Mouse (Mus musculus): ENCODE data around the gene Dhcr7. TPM values are rescaled to one million over a fixed set of nuclear protein-coding genes. Genes with fewer than 3 reads are reported as not detected.

Gene Dhcr7
- polyA plus RNA-seq, 1 experiment from 2014 or later, result 48.7 TPM

- H3K4me2 ChIP-seq, result no peak overlapping the region
- no peak overlapping the region for H3K9ac ChIP-seq
- no peak overlapping the region for H3K27ac ChIP-seq (replicated peaks)
- H3K4me1 ChIP-seq (replicated peaks), result peaks cover 34% of the 10 kb centered on the region
- H3K4me3 ChIP-seq, result no peak overlapping the region
- no peak for ATAC-seq (ENCODE audit: low read depth)
- no peaks in the 10 kb centered on the region for H3K9me3 ChIP-seq
- peaks cover 64% of the 10 kb centered on the region for H3K36me3 ChIP-seq
- WGBS, result 89% methylated on average over 3 of the region's 3 CpGs
- H3K27me3 ChIP-seq, result no peaks in the 10 kb centered on the region
These were observed 14.9 kb downstream of the Dhcr7 start for GRCm38 (mm10) chr7:143837705-143838358.

GRCm38 (mm10) chr7:143840121-143840520, 17.2 kb downstream of the Dhcr7 start:
- ATAC-seq (ENCODE audit: low read depth), result no peak
- H3K27ac ChIP-seq (replicated peaks), result no peak overlapping the region
- H3K4me3 ChIP-seq, result no peak overlapping the region
- no peaks in the 10 kb centered on the region for H3K9me3 ChIP-seq
- no peak overlapping the region for H3K4me2 ChIP-seq
- peaks cover 11% of the 10 kb centered on the region for H3K4me1 ChIP-seq (replicated peaks)
- WGBS, result 93% methylated on average over 5 of the region's 5 CpGs
- peaks cover 87% of the 10 kb centered on the region for H3K36me3 ChIP-seq
- no peak overlapping the region for H3K9ac ChIP-seq
- H3K27me3 ChIP-seq, result no peaks in the 10 kb centered on the region

GRCm38 (mm10) chr7:143841301-143841700, 18.4 kb downstream of the Dhcr7 start:
- no peak overlapping the region for H3K4me3 ChIP-seq
- H3K27me3 ChIP-seq, result no peaks in the 10 kb centered on the region
- no peak overlapping the region for H3K4me2 ChIP-seq
- no peaks in the 10 kb centered on the region for H3K9me3 ChIP-seq
- no peak for ATAC-seq (ENCODE audit: low read depth)
- H3K36me3 ChIP-seq, result peaks cover 99% of the 10 kb centered on the region
- H3K27ac ChIP-seq (replicated peaks), result no peak overlapping the region
- 97% methylated on average over 8 of the region's 8 CpGs for WGBS
- H3K9ac ChIP-seq, result no peak overlapping the region
- H3K4me1 ChIP-seq (replicated peaks), result no peaks in the 10 kb centered on the region

DNA sequence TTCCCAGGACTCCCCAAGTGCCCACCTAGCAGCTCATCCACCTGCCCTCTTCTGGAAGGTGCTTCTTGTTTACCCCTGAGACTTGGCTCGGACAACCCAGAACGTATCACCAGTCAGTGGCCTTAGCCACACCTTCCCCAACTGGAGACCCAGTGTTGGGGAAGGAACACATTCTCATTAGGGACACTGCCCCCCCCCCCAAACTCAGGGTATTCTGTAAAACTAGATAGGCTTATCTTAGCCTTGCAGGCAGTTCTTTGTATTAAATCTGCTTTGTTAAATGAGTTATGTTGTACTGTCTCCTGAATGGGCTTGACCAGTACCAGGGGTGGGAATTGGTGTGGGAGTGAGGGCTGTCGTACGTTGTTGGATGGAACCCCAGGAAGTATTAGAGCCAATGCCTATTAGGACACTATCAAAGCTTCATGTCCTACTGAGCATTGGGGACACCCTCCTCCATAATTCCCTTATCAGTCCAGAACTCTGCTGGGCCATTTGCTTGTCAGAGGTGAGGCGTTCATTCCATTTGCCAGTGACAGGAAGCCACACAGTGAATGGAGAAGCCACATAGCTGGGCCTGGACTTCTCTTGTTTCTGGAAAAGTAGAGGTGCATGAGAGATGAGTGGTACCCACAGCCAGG, 25.3 kb downstream of the Dhcr7 start:
- no peaks in the 10 kb centered on the region for H3K9me3 ChIP-seq
- WGBS, result 91% methylated on average over 5 of the region's 5 CpGs
- H3K27me3 ChIP-seq, result no peaks in the 10 kb centered on the region
- H3K9ac ChIP-seq, result no peak overlapping the region
- H3K4me2 ChIP-seq, result no peak overlapping the region
- H3K4me1 ChIP-seq (replicated peaks), result no peaks in the 10 kb centered on the region
- no peak overlapping the region for H3K4me3 ChIP-seq
- ATAC-seq (ENCODE audit: low read depth), result no peak
- H3K36me3 ChIP-seq, result peaks cover 59% of the 10 kb centered on the region
- H3K27ac ChIP-seq (replicated peaks), result no peak overlapping the region

DNA sequence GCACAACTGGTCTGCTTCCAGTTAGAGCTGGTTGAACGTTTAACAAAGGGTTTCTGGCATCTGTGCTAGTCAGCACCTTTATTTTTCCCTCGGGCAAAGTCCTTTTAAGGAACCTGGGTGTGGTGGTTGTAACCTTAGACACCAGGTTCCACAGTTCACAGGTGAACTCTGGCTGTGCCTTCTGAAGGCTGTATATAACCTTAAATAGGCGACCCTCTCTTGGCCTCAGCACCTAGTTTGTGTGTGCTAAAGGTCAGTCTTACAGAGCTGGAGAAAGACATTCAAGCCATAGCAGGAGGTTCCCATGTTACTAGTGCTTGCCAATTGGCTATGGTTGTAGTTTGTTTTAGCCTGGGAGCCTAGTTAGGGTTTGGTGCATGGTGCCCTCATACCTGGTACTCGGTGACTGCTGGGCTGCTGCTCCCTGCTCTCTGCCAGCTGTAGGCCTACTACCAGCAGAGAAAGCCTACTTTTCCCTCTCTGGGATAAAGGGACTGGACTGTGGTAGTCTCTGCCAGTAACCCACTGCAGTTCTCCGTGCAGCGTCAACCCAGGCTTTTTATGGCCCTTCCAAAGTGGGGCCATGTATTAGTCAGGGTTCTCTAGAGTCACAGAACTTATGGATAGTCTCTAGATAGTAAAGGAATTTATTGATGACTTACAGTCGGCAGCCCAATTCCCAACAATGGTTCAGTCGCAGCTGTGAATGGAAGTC, 26.0 kb downstream of the Dhcr7 start:
- no peak overlapping the region for H3K4me3 ChIP-seq
- no peak overlapping the region for H3K4me2 ChIP-seq
- H3K36me3 ChIP-seq, result peaks cover 53% of the 10 kb centered on the region
- H3K9me3 ChIP-seq, result no peaks in the 10 kb centered on the region
- no peak overlapping the region for H3K27ac ChIP-seq (replicated peaks)
- no peak for ATAC-seq (ENCODE audit: low read depth)
- H3K9ac ChIP-seq, result no peak overlapping the region
- H3K4me1 ChIP-seq (replicated peaks), result no peaks in the 10 kb centered on the region
- WGBS, result 90% methylated on average over 8 of the region's 8 CpGs
- no peaks in the 10 kb centered on the region for H3K27me3 ChIP-seq

DNA sequence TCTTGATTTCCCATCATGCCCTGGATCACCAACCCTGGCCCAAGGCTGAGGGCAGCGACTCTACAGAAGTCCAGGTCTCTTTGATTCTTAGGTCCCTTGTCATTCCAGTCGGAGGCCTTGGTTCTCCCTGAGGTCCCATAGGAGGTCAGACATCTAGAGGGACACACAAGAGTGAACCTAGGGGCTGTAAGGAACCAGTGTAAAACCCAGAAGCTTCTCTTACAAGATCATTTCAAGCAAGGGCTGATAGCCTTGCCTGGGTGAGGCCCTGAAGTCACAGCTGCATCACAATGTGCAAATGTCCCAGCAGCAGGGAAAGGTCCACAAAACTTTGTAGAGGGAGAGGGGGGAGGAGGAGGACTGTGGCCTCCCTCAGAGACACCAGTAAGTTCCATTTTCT, 43.6 kb downstream of the Dhcr7 start, which contains the start of gene Gm498:
Gene Gm498, plus strand, starts transcription at position 301 of the 400 bp plus-strand sequence.
- Histone ChIP-seq H3K4me1 (replicated peaks) (no peaks in the 10 kb centered on the region), H3K27ac (replicated peaks) (no peak within 1 kb of the TSS), H3K4me2 (no peak within 1 kb of the TSS), H3K9ac (no peak within 1 kb of the TSS), H3K9me3 (no peaks in the 10 kb centered on the region), H3K27me3 (no peaks in the 10 kb centered on the region), H3K36me3 (no peaks in the 10 kb centered on the region), H3K4me3 (no peak within 1 kb of the TSS)
- ATAC-seq (ENCODE audit: low read depth), result no peak
- 88% methylated on average over 2 of the region's 2 CpGs for WGBS

DNA sequence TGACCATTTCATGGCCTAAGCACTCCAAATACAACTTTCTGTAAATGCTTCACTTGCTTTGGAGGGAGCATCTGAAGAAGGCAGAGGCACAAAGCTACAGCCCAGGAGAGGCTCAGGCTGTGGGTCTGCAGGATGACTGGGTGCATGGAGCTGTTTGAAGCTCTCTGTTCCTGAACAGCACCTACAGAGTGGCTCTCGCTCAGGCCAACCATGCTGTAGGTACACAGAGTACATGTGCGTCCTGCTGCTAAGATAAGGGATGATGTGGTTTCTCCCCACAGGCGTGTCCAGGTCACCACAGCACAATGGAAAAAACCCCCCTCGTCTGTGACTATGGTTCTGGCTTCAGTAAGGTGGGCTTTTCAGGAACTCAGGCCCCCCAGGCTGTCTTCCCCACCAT, 45.9 kb downstream of the Dhcr7 start:
- Histone ChIP-seq H3K4me3 (no peak overlapping the region), H3K9ac (no peak overlapping the region), H3K4me2 (no peak overlapping the region), H3K27me3 (no peaks in the 10 kb centered on the region), H3K9me3 (0 out of 2 replicates have a peak, but pooled peaks cover 2% of the 10 kb centered on the region), H3K27ac (replicated peaks) (no peak overlapping the region), H3K4me1 (replicated peaks) (no peaks in the 10 kb centered on the region), H3K36me3 (no peaks in the 10 kb centered on the region)
- no peak for ATAC-seq (ENCODE audit: low read depth)
- WGBS, result 87% methylated on average over 4 of the region's 4 CpGs

DNA sequence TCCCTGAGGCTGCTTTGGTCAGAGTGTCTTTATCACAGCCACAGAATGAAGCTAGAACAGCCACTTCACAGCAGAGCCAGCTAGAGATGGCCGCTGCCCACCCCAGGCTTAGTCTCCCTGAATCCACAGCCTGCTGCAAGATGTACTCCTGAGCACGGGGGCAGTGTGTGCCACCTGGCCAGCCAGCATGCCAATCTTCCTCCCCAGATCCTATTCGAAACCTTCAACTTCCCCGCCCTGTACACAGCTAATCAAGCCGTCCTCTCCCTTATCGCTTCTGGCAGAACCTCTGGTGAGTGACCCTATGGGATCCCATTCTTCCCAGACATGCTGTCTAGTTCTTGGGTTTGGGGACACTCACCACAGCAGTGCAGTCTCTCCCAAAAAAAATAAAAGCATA, 60.8 kb downstream of the Dhcr7 start:
- H3K4me3 ChIP-seq, result no peak overlapping the region

DNA sequence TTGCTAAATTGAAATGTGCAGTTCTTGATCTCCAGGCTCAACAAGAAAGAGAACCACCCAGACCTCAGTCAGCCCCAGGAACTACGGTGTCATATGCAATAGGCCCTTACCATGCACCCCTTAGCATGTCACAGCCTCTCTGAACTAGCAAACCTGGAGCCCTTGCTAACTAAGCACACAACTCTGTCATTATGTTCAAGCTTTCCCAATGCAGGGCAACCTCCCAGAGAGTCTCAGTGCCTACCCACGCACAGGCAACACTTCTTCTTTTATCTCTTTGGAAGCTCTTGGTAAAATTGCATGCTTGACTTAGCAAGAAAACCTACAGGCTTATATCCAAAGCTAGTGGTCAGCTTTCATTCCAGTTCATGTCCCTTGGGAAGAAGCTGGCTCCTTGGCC, 68.2 kb downstream of the Dhcr7 start:
- no peaks in the 10 kb centered on the region for H3K9me3 ChIP-seq
- ATAC-seq (ENCODE audit: low read depth), result no peak
- no peak overlapping the region for H3K9ac ChIP-seq
- no peaks in the 10 kb centered on the region for H3K36me3 ChIP-seq
- H3K27ac ChIP-seq (replicated peaks), result no peak overlapping the region
- H3K4me2 ChIP-seq, result no peak overlapping the region
- WGBS, result 72% methylated on average over 2 of the region's 2 CpGs
- H3K4me1 ChIP-seq (replicated peaks), result no peaks in the 10 kb centered on the region
- H3K27me3 ChIP-seq, result no peaks in the 10 kb centered on the region
- H3K4me3 ChIP-seq, result no peak overlapping the region

More for the DNA sequence above, 60.8 kb downstream of the Dhcr7 start:
- no peaks in the 10 kb centered on the region for H3K27me3 ChIP-seq
- H3K9me3 ChIP-seq, result no peaks in the 10 kb centered on the region
- no peaks in the 10 kb centered on the region for H3K36me3 ChIP-seq
- no peak for ATAC-seq (ENCODE audit: low read depth)
- 80% methylated on average over 6 of the region's 6 CpGs for WGBS
- no peak overlapping the region for H3K9ac ChIP-seq
- H3K27ac ChIP-seq (replicated peaks), result no peak overlapping the region
- H3K4me1 ChIP-seq (replicated peaks), result no peaks in the 10 kb centered on the region
- H3K4me2 ChIP-seq, result no peak overlapping the region

DNA sequence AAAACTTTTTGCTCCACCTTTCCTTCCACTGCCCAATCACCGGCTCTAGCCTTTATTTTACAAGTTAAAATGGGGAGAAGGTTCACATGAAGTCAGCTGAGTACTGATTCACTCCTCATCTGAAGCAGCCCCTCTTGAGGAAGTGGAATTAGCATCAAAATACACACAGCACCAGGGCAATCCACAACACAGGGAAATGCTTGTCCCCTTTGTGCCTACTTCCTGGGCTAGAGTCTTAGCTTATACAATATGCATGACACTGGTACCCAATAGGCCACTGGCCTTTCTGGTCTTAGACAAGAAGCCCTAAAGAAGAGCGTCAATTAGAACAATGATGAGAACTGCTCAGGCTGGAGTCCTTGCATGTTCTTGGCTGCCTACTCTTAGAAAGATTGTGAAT, 69.4 kb downstream of the Dhcr7 start:
- no peaks in the 10 kb centered on the region for H3K9me3 ChIP-seq
- 53% methylated on average over 2 of the region's 2 CpGs for WGBS
- H3K36me3 ChIP-seq, result no peaks in the 10 kb centered on the region
- no peaks in the 10 kb centered on the region for H3K4me1 ChIP-seq (replicated peaks)
- H3K9ac ChIP-seq, result no peak overlapping the region
- H3K27me3 ChIP-seq, result no peaks in the 10 kb centered on the region
- no peak overlapping the region for H3K4me2 ChIP-seq
- ATAC-seq (ENCODE audit: low read depth), result no peak
- H3K4me3 ChIP-seq, result no peak overlapping the region
- no peak overlapping the region for H3K27ac ChIP-seq (replicated peaks)
